Mouse (Mus musculus): ENCODE data around the gene Shank1.

- TF ChIP-seq CTCF (IDR thresholded peaks at IDR 0.05; ENCODE audit: extremely low read depth, insufficient read length, insufficient replicate concordance, low read depth, low read length), result no peak
- no peak for TF ChIP-seq POLR2A (IDR thresholded peaks at IDR 0.05; ENCODE audit: low read depth, low read length)
Observed at GRCm38 (mm10) chr7:44351881-44352749, 42.1 kb downstream of the Shank1 start.
